Mouse (Mus musculus) lung, embryonic 16.5 days (tissue): ENCODE measurements around the gene Osbpl9. TPM values are rescaled to one million over a fixed set of nuclear protein-coding genes. Genes with fewer than 3 reads are reported as not detected.

Experiments used
- ATAC-seq: fragments of 200-750 bp; cut with Nextera tagmentation; 2 replicates; pipeline ENCODE4 v1.8.0; 2017; ENCODE audit warnings: low read depth, mild to moderate bottlenecking, moderate library complexity
- H3K27ac ChIP-seq: fragments of 300-500 bp; sonication (generic); 2 replicates; pipeline ENCODE4 v1.5.1; 2014; ENCODE audit warnings: mild to moderate bottlenecking, control low read depth, low read length
- H3K27me3 ChIP-seq: fragments of 300-500 bp; sonication (generic); 2 replicates; pipeline ENCODE4 v1.6.1; 2014; ENCODE audit warnings: low read depth, low read length, mixed read lengths; ENCODE audit not compliant: control insufficient read depth, insufficient read depth
- H3K36me3 ChIP-seq: fragments of 300-500 bp; sonication (generic); 2 replicates; pipeline ENCODE4 v1.6.1; 2014; ENCODE audit warnings: low read length; ENCODE audit not compliant: control insufficient read depth, insufficient read depth
- H3K4me1 ChIP-seq: fragments of 300-500 bp; sonication (generic); replicated peaks from 2 replicates; pipeline ENCODE4 v1.6.1; 2014; ENCODE audit warnings: low read length, mixed read lengths; ENCODE audit not compliant: control insufficient read depth, insufficient read depth
- H3K4me2 ChIP-seq: fragments of 300-500 bp; sonication (generic); 2 replicates; pipeline ENCODE4 v1.6.1; 2014; ENCODE audit warnings: low read depth, low read length, control low read depth
- H3K4me3 ChIP-seq: fragments of 300-500 bp; sonication (generic); 2 replicates; pipeline ENCODE4 v1.5.1; 2014; ENCODE audit warnings: mild to moderate bottlenecking, low read length, control low read depth
- H3K9ac ChIP-seq: fragments of 300-500 bp; sonication (generic); 2 replicates; pipeline ENCODE4 v1.6.1; 2014; ENCODE audit warnings: low read length, control low read depth
- H3K9me3 ChIP-seq: fragments of 300-500 bp; sonication (generic); 2 replicates; pipeline ENCODE4 v1.6.1; 2016; ENCODE audit warnings: low read length; ENCODE audit not compliant: control insufficient read depth
- WGBS: fragments of 180-500 bp; shearing (Covaris S2); extraction: QIAGEN DNeasy Blood & Tissue Kit; methylation state at CpG from one replicate; pipeline ENCODE4 v1.1.7; 2014; 5-methylcytosine and 5-hydroxymethylcytosine counted together
- polyA plus RNA-seq: library from polyadenylated mRNA; unstranded; fragments of >200 nt; fragmentation: Nextera tagmentation; extraction: Ambion mirVana; gene quantifications from 2 replicates; pipeline ENCODE4 v1.2.1, GENCODE M21; 2015

The Osbpl9 gene
- polyA plus RNA-seq, 1 experiment from 2014 or later = 76.0 TPM

DNA sequence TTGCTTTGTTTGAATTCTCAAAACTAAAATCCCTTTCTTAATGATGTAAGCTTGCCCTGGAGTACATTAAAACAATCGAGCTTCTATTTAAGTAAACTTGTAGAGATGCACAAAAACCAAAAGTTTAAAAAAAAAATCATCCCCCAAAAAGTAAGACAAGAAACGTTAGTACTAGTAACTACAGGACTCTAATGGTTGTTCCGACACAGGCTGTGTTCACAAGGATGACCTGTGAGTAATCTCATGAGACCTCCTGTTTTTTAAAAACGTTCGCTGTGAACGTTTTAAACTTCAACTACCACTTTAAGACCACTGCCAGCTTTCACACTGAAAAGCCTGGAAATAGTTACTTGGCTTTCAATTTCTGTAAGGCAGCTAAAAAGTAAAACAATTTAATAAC lies 85.1 kb downstream of the Osbpl9 start:
- WGBS = 9% methylated on average over 6 of the region's 6 CpGs
- Histone ChIP-seq H3K36me3 (no peaks in the 10 kb centered on the region), H3K4me1 (peaks cover 22% of the 10 kb centered on the region), H3K27me3 (no peaks in the 10 kb centered on the region), H3K9me3 (no peaks in the 10 kb centered on the region), H3K4me3 (peak overlapping the region; percentile 68), H3K27ac (peak overlapping the region; percentile 85), H3K9ac (0 out of 2 replicates have a peak overlapping the region, but pooled peaks have one; percentile 39), H3K4me2 (peak overlapping the region; percentile 78)
- no peak for ATAC-seq

DNA sequence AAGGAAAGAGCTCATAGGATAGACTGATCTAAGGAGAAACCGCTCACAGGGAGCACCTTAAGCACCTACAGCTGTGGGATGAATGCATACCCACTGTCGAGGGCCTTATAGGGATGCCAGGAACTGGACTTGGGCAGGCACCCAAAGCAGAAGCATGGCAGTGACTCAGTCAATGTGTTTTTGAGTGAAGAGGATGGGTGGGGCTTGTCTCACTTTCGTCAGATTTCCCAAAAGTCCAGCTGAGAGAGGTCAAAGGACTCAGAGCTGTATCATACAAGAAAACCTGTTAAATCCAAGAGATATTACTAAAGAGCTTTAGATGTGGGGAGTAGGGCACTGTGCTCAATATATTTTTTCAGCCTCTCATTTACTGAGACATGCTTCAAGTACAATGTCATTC lies 85.6 kb downstream of the Osbpl9 start:
- no peaks in the 10 kb centered on the region for H3K27me3 ChIP-seq
- no peaks in the 10 kb centered on the region for H3K9me3 ChIP-seq
- H3K9ac ChIP-seq = no peak overlapping the region
- H3K27ac ChIP-seq = peak overlapping the region; percentile 39
- 44% methylated on average over 3 of the region's 3 CpGs for WGBS
- peak overlapping the region; percentile 78 for H3K4me2 ChIP-seq
- ATAC-seq = no peak
- H3K4me1 ChIP-seq = peaks cover 22% of the 10 kb centered on the region
- H3K36me3 ChIP-seq = no peaks in the 10 kb centered on the region
- peak overlapping the region; percentile 12; the same call in 1 of the 2 replicates for H3K4me3 ChIP-seq

GRCm38 (mm10) chr4:109115742-109116141 lies 86.3 kb downstream of the Osbpl9 start:
- peaks cover 22% of the 10 kb centered on the region for H3K4me1 ChIP-seq
- WGBS = 31% methylated on average over 1 of the region's 1 CpGs
- H3K9ac ChIP-seq = no peak overlapping the region
- H3K36me3 ChIP-seq = no peaks in the 10 kb centered on the region
- no peak for ATAC-seq
- no peak overlapping the region for H3K27ac ChIP-seq
- no peaks in the 10 kb centered on the region for H3K27me3 ChIP-seq
- no peaks in the 10 kb centered on the region for H3K9me3 ChIP-seq
- H3K4me3 ChIP-seq = no peak overlapping the region
- no peak overlapping the region for H3K4me2 ChIP-seq

DNA sequence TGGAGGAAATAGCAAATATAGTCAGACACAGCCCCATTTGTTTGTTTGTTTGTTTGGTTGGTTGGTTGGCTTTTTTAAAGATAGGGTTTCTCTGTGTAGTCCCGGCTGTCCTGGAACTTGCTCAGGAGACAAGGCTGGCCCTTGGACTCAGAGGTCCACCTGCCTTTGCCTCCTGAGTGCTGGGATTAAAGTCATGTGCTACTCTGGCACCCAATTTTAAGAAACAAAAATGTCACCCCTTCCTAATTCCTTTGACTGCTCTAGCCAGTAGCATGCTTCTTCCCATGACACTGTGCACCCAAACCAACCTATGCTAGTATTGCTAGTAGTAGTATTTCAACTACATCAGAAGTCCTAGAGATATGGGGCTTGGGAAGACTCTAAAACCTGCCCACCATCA lies 87.8 kb downstream of the Osbpl9 start:
- peaks cover 22% of the 10 kb centered on the region for H3K4me1 ChIP-seq
- H3K4me3 ChIP-seq = no peak overlapping the region
- H3K27me3 ChIP-seq = no peaks in the 10 kb centered on the region
- no peak overlapping the region for H3K27ac ChIP-seq
- no peak overlapping the region for H3K4me2 ChIP-seq
- H3K9ac ChIP-seq = no peak overlapping the region
- 76% methylated on average over 1 of the region's 1 CpGs for WGBS
- H3K9me3 ChIP-seq = no peaks in the 10 kb centered on the region
- no peak for ATAC-seq
- no peaks in the 10 kb centered on the region for H3K36me3 ChIP-seq

DNA sequence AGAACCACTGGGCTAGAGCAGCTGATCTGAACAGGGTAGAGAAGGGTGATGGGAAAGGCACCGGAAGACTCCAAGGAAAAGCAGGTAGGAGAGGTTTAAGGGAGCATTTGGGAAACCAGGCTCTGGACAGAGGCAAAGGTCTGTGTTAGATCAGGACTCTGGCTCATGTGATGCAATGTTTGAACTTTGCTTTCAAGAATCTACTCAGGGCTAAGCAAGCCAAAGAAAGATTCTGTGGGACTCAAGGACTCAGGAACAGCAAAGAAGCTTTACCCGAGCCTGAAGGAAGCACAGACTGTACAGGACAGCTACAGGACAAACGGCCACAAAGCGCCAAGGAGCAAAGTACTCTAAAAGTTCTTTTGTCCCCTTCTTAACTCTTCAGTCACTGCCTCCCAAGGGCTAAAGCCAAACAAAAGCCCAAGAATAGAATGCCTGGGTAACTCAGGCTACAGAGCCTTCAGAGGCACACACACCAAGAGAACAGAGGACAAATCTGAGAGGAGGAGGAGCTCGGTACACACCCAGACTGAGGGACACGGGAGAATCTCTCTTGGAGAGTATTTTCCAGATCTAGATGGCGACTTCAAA lies 89.1 kb downstream of the Osbpl9 start:
- H3K4me2 ChIP-seq = peak overlapping the region; percentile 19; the same call in 1 of the 2 replicates
- 52% methylated on average over 7 of the region's 7 CpGs for WGBS
- ATAC-seq = no peak
- H3K36me3 ChIP-seq = no peaks in the 10 kb centered on the region
- peaks cover 18% of the 10 kb centered on the region for H3K4me1 ChIP-seq
- H3K9me3 ChIP-seq = no peaks in the 10 kb centered on the region
- H3K4me3 ChIP-seq = no peak overlapping the region
- peak overlapping the region; percentile 70 for H3K27ac ChIP-seq
- H3K9ac ChIP-seq = no peak overlapping the region
- no peaks in the 10 kb centered on the region for H3K27me3 ChIP-seq

- no peak overlapping the region for H3K4me2 ChIP-seq
- no peak overlapping the region for H3K9ac ChIP-seq
- H3K9me3 ChIP-seq = no peaks in the 10 kb centered on the region
- H3K27ac ChIP-seq = no peak overlapping the region
- no peaks in the 10 kb centered on the region for H3K27me3 ChIP-seq
- WGBS = 75% methylated on average over 2 of the region's 2 CpGs
- no peak for ATAC-seq
- H3K4me1 ChIP-seq = peaks cover 12% of the 10 kb centered on the region
- no peaks in the 10 kb centered on the region for H3K36me3 ChIP-seq
- no peak overlapping the region for H3K4me3 ChIP-seq
Observed at GRCm38 (mm10) chr4:109110978-109111377, 91.1 kb downstream of the Osbpl9 start.

- no peak overlapping the region for H3K9ac ChIP-seq
- H3K4me1 ChIP-seq = peaks cover 8% of the 10 kb centered on the region
- no peaks in the 10 kb centered on the region for H3K36me3 ChIP-seq
- H3K27me3 ChIP-seq = no peaks in the 10 kb centered on the region
- ATAC-seq = no peak
- H3K27ac ChIP-seq = no peak overlapping the region
- no peak overlapping the region for H3K4me2 ChIP-seq
- 85% methylated on average over 10 of the region's 10 CpGs for WGBS
- no peaks in the 10 kb centered on the region for H3K9me3 ChIP-seq
- no peak overlapping the region for H3K4me3 ChIP-seq
Observed at GRCm38 (mm10) chr4:109109686-109110085, 92.4 kb downstream of the Osbpl9 start.

GRCm38 (mm10) chr4:109109012-109109411 lies 93.1 kb downstream of the Osbpl9 start:
- Histone ChIP-seq H3K9me3 (no peaks in the 10 kb centered on the region), H3K4me1 (peaks cover 8% of the 10 kb centered on the region), H3K27me3 (no peaks in the 10 kb centered on the region), H3K4me3 (no peak overlapping the region), H3K27ac (no peak overlapping the region), H3K4me2 (no peak overlapping the region), H3K9ac (no peak overlapping the region), H3K36me3 (no peaks in the 10 kb centered on the region)
- 76% methylated on average over 6 of the region's 6 CpGs for WGBS
- no peak for ATAC-seq

DNA sequence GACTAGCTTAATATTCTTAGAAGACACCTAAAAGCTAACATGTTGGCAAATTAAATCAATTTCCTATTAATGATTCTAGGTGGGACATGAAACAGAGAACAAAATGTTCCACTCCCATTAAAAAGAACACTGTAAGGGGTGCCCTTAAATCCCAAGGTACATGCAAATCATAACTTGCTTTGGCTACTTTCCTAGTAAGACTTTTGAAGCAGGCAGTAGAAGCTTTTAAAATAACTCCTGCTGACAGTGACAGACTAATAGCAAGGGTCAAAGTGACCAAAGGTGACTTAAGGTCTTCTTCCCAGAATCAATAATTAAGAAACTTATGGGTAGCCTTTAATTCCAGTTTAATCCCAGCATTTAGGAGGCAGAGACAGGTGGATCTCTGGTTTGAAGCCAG lies 95.5 kb downstream of the Osbpl9 start:
- Histone ChIP-seq H3K27me3 (no peaks in the 10 kb centered on the region), H3K27ac (no peak overlapping the region), H3K9ac (no peak overlapping the region), H3K9me3 (no peaks in the 10 kb centered on the region), H3K36me3 (peaks cover under 1% of the 10 kb centered on the region; the same call in 1 of the 2 replicates), H3K4me2 (no peak overlapping the region), H3K4me1 (peaks cover 5% of the 10 kb centered on the region), H3K4me3 (no peak overlapping the region)
- ATAC-seq = no peak

GRCm38 (mm10) chr4:109106034-109106433 lies 96.0 kb downstream of the Osbpl9 start:
- Histone ChIP-seq H3K4me2 (no peak overlapping the region), H3K4me1 (peaks cover 5% of the 10 kb centered on the region), H3K27me3 (no peaks in the 10 kb centered on the region), H3K9me3 (no peaks in the 10 kb centered on the region), H3K27ac (no peak overlapping the region), H3K4me3 (no peak overlapping the region), H3K9ac (no peak overlapping the region), H3K36me3 (peaks cover 3% of the 10 kb centered on the region; the same call in 1 of the 2 replicates)
- WGBS = 57% methylated on average over 3 of the region's 3 CpGs
- peak; percentile 52; the same call in 1 of the 2 replicates for ATAC-seq
